Mouse (Mus musculus): Measurements from ENCODE around the gene Ccdc180.

- TF ChIP-seq E2F4 (IDR thresholded peaks at IDR 0.05; ENCODE audit: insufficient read depth) = no peak
- TF ChIP-seq POLR2A (IDR thresholded peaks at IDR 0.05; ENCODE audit: insufficient read length, low read depth) = no peak
- TF ChIP-seq CEBPB (IDR thresholded peaks at IDR 0.05; ENCODE audit: insufficient read depth, poor library complexity, severe bottlenecking) = no peak
- TF ChIP-seq POLR2AphosphoS2 (IDR thresholded peaks at IDR 0.05; ENCODE audit: insufficient read length, low read depth) = no peak
- no peak for TF ChIP-seq MYOG (IDR thresholded peaks at IDR 0.05; ENCODE audit: control insufficient read depth in 1 of 3, insufficient read depth in 1 of 3, insufficient read length in 2 of 3, low read depth in 2 of 3)
- no peak for TF ChIP-seq TCF12 (IDR thresholded peaks at IDR 0.05; ENCODE audit: insufficient read depth, poor library complexity, severe bottlenecking)
- TF ChIP-seq SRF (IDR thresholded peaks at IDR 0.05; ENCODE audit: control insufficient read depth, insufficient read length, low read depth) = no peak
- TF ChIP-seq MAX (IDR thresholded peaks at IDR 0.05; ENCODE audit: low read depth) = no peak
- no peak for TF ChIP-seq REST (IDR thresholded peaks at IDR 0.05; ENCODE audit: insufficient read depth, insufficient read length)
- no peak for TF ChIP-seq USF1 (IDR thresholded peaks at IDR 0.05; ENCODE audit: low read depth)
- TF ChIP-seq MYOD1 (IDR thresholded peaks at IDR 0.05; ENCODE audit: control insufficient read depth in 1 of 3, insufficient read length in 2 of 3, low read depth in 2 of 3) = no peak
These were observed 65.1 kb downstream of the Ccdc180 start for GRCm38 (mm10) chr4:45955235-45955634.
